ENCODE assay signal across 9 mouse cellular contexts in genomic region chr14:24067657-24068056, GRCm38 (mm10). TPM values are rescaled to one million over a fixed set of nuclear protein-coding genes. Genes with fewer than 3 reads are reported as not detected.
DNase-seq lines count a peak whose midpoint lies in the region; ATAC-seq and TF ChIP-seq lines count a peak whose summit lies in the region.
"Had no signal": no experiment of that assay in that cellular context is flagged by ENCODE, and none has a peak within 500 bp of the region (broad histone marks: within the 10 kb centered on the region; RNA-seq: fewer than 3 reads in every experiment).

No protein-coding gene starts in this region.

- H3K9ac ChIP-seq in neural tube, embryonic 15.5 days (replicated peaks), result no peak overlapping the region
- no peak overlapping the region for H3K9ac ChIP-seq in liver, embryonic 14.5 days (replicated peaks)
- H3K9ac ChIP-seq: heart, embryonic 13.5 days had no signal

- TF ChIP-seq EP300 in liver, embryonic 14.5 days (IDR thresholded peaks at IDR 0.05; ENCODE audit: low read depth), result no peak

- TF ChIP-seq CTCF in bone marrow, adult 2 months (IDR thresholded peaks at IDR 0.05; ENCODE audit: control insufficient read depth, insufficient read depth, low read length), result 0 out of 2 replicates have a peak, but pooled peaks have one; percentile 8
- peak; percentile 80 for TF ChIP-seq CTCF in liver, embryonic 14.5 days (IDR thresholded peaks at IDR 0.05; ENCODE audit: low read depth)

- H3K27ac ChIP-seq in neural tube, embryonic 15.5 days (replicated peaks), result no peak overlapping the region
- H3K27ac ChIP-seq in bone marrow, adult 2 months (ENCODE audit: control insufficient read depth, insufficient read depth, low read depth, low read length, poor library complexity), result no peak overlapping the region
- no peak overlapping the region for H3K27ac ChIP-seq in liver, embryonic 14.5 days
- H3K27ac ChIP-seq: heart, embryonic 13.5 days had no signal

- H3K36me3 ChIP-seq in neural tube, embryonic 15.5 days, result no peaks in the 10 kb centered on the region
- no peaks in the 10 kb centered on the region for H3K36me3 ChIP-seq in liver, embryonic 14.5 days (replicated peaks; ENCODE audit: control insufficient read depth, insufficient read depth, low read depth)
- H3K36me3 ChIP-seq: heart, embryonic 13.5 days had no signal

- no peaks in the 10 kb centered on the region for H3K4me1 ChIP-seq in neural tube, embryonic 15.5 days
- H3K4me1 ChIP-seq in bone marrow, adult 2 months (ENCODE audit: control insufficient read depth, insufficient read depth, low read length), result no peaks in the 10 kb centered on the region
- no peaks in the 10 kb centered on the region for H3K4me1 ChIP-seq in liver, embryonic 14.5 days (replicated peaks; ENCODE audit: control insufficient read depth in 2 of 2, insufficient read depth in 2 of 2, low read length in 1 of 2)

- no peak overlapping the region for H3K4me3 ChIP-seq in neural tube, embryonic 15.5 days (replicated peaks)
- no peak overlapping the region for H3K4me3 ChIP-seq in bone marrow, adult 2 months (replicated peaks; ENCODE audit: control insufficient read depth, low read depth, low read length)
- H3K4me3 ChIP-seq in liver, embryonic 14.5 days (ENCODE audit: insufficient read depth in 1 of 2, low read depth in 2 of 2, low read length in 2 of 2), result no peak overlapping the region
- H3K4me3 ChIP-seq: heart, embryonic 13.5 days had no signal

- no peak for ATAC-seq in neural tube, embryonic 15.5 days (ENCODE audit: low FRiP score)
- no peak for ATAC-seq in liver, embryonic 14.5 days (ENCODE audit: insufficient read depth)

- no peaks in the 10 kb centered on the region for H3K27me3 ChIP-seq in neural tube, embryonic 15.5 days (replicated peaks)
- H3K27me3 ChIP-seq in liver, embryonic 14.5 days (ENCODE audit: control insufficient read depth, insufficient read depth, low read length), result no peaks in the 10 kb centered on the region

- WGBS in neural tube, embryonic 15.5 days, result 45% methylated on average over 6 of the region's 6 CpGs
- WGBS in bone marrow, adult 2 months, result 41% methylated on average over 6 of the region's 6 CpGs
- 34% methylated on average over 6 of the region's 6 CpGs for WGBS in liver, embryonic 14.5 days (ENCODE audit: insufficient replicate concordance)

- no peaks in the 10 kb centered on the region for H3K9me3 ChIP-seq in neural tube, embryonic 15.5 days (replicated peaks)
- H3K9me3 ChIP-seq in liver, embryonic 14.5 days (ENCODE audit: control insufficient read depth, low read length), result no peaks in the 10 kb centered on the region
- H3K9me3 ChIP-seq: heart, embryonic 13.5 days had no signal

- peak; percentile 67 for DNase-seq in neural tube, embryonic 10.5 days (ENCODE audit: extremely low spot score, low spot score)
- peak; percentile 64 for DNase-seq in fibroblast of lung, adult 2 months (ENCODE audit: low read depth)
- peak; percentile 60 to 81 for DNase-seq in kidney, postnatal 25 days
- DNase-seq in liver, embryonic 14.5 days (ENCODE audit: low read depth in 3 of 3, low spot score in 3 of 3), result peak in 1 of 3 experiments; percentile 7
- DNase-seq in right cerebral cortex, postnatal 4 days, result peak; percentile 83
- no peak for DNase-seq in thymus, postnatal 10 days (ENCODE audit: low spot score in 2 of 2)

- H3K4me2 ChIP-seq in neural tube, embryonic 15.5 days, result no peak overlapping the region
- no peak overlapping the region for H3K4me2 ChIP-seq in liver, embryonic 14.5 days (ENCODE audit: low read depth)
- H3K4me2 ChIP-seq: heart, embryonic 13.5 days had no signal

- TF ChIP-seq POLR2A in bone marrow, adult 2 months (IDR thresholded peaks at IDR 0.05; ENCODE audit: borderline replicate concordance, control insufficient read depth, low read depth, low read length), result no peak

RNA-seq across cellular contexts. Expression of gene Kcnma1, which starts 53.4 kb away (rescaled TPM):
- 20.3 and 22.1 TPM in 2 replicates for polyA plus RNA-seq in neural tube, embryonic 15.5 days (2015; fragmentation: Nextera tagmentation; extraction: Ambion mirVana)
- 1.6 TPM in 1 of 2 replicates, not detected in the other for polyA plus RNA-seq in bone marrow, adult 2 months (2011; ENCODE audit: insufficient read depth, insufficient read length, low replicate concordance, missing spikeins)
- 0.01 and 0.03 TPM in 2 replicates for polyA plus RNA-seq in liver, embryonic 14.5 days (2012; rRNA removed)
- polyA plus RNA-seq in liver, embryonic 14.5 days (2014; fragmentation: Nextera tagmentation; extraction: Ambion mirVana), result not detected in 2 replicates

Comparison
In these comparisons a context has a peak if more than half of its experiments do, and no peak if none do; other contexts are left out.
1. DNase-seq: peak in neural tube, embryonic 10.5 days (single experiment), fibroblast of lung, adult 2 months (single experiment), kidney, postnatal 25 days (2 of 2) and right cerebral cortex, postnatal 4 days (single experiment); none in thymus, postnatal 10 days (0 of 2).